In genomic region chr16:33481148-33481547, GRCm38 (mm10) we compare ENCODE assay signal across 8 mouse cellular contexts. TPM values are rescaled to one million over a fixed set of nuclear protein-coding genes. Genes with fewer than 3 reads are reported as not detected.
DNase-seq lines count a peak whose midpoint lies in the region; TF ChIP-seq lines count a peak whose summit lies in the region.

No protein-coding gene starts in this region.

- DNase-seq in gastrocnemius, adult 2 months, result peak; percentile 25
- DNase-seq in gastrocnemius, postnatal 25 days, result no peak
- peak; percentile 17 for DNase-seq in thymus, adult 2 months
- DNase-seq in thymus, adult 18-20 months, result no peak
- peak; percentile 62 for DNase-seq in lung, postnatal 36 days
- no peak for DNase-seq in right cerebral cortex, postnatal 10 days (ENCODE audit: low spot score in 2 of 2)
- no peak for DNase-seq in left cerebral cortex, postnatal 14 days (ENCODE audit: low spot score in 2 of 2)

- no peak overlapping the region for H3K4me3 ChIP-seq in gastrocnemius, adult 2 months
- no peak overlapping the region for H3K4me3 ChIP-seq in thymus, adult 2 months (ENCODE audit: control insufficient read depth, insufficient read depth, low read length)
- no peak overlapping the region for H3K4me3 ChIP-seq in embryonic fibroblast, embryonic 13.5 days (ENCODE audit: insufficient read depth, low read length)

- peak; percentile 62 for TF ChIP-seq CTCF in gastrocnemius, adult 2 months (IDR thresholded peaks at IDR 0.05)
- TF ChIP-seq CTCF in thymus, adult 2 months (IDR thresholded peaks at IDR 0.05; ENCODE audit: borderline replicate concordance, control insufficient read depth, extremely low read depth, insufficient read depth, low read length, poor library complexity), result no peak
- peak; percentile 32; the same call in 1 of the 2 replicates for TF ChIP-seq CTCF in embryonic fibroblast, embryonic 13.5 days (IDR thresholded peaks at IDR 0.05; ENCODE audit: borderline replicate concordance, insufficient read depth, low read length)

- intact Hi-C loops in gastrocnemius, adult 2 months (cut with DNase I), result loop anchor here (10.0 kb wide), 1 partner anchor 146 kb away; no protein-coding TSS in a partner anchor
- intact Hi-C loops in left cerebral cortex, postnatal 14 days (cut with DNase I), result no loop called here

- no peaks in the 10 kb centered on the region for H3K27me3 ChIP-seq in thymus, adult 2 months (ENCODE audit: control insufficient read depth, insufficient read depth, low read length)

- no peaks in the 10 kb centered on the region for H3K4me1 ChIP-seq in thymus, adult 2 months (replicated peaks; ENCODE audit: control insufficient read depth, insufficient read depth, low read length)
- H3K4me1 ChIP-seq in embryonic fibroblast, embryonic 13.5 days (ENCODE audit: control insufficient read depth, insufficient read depth, low read length), result no peaks in the 10 kb centered on the region

- no peak overlapping the region for H3K27ac ChIP-seq in gastrocnemius, adult 2 months
- H3K27ac ChIP-seq in thymus, adult 2 months (ENCODE audit: control insufficient read depth, insufficient read depth, low read length), result no peak overlapping the region
- H3K27ac ChIP-seq in embryonic fibroblast, embryonic 13.5 days (ENCODE audit: insufficient read depth, low read length), result no peak overlapping the region

- H3K36me3 ChIP-seq in thymus, adult 2 months (ENCODE audit: control insufficient read depth, insufficient read depth, low read length), result peaks cover 19% of the 10 kb centered on the region

- TF ChIP-seq POLR2A in thymus, adult 2 months (IDR thresholded peaks at IDR 0.05; ENCODE audit: control insufficient read depth, extremely low read depth, insufficient read depth, low read length, poor library complexity), result no peak
- no peak for TF ChIP-seq POLR2A in embryonic fibroblast, embryonic 13.5 days (IDR thresholded peaks at IDR 0.05; ENCODE audit: low read depth, low read length)

- 95% methylated on average over 2 of the region's 2 CpGs for WGBS in thymus, adult 2 months

RNA-seq across cellular contexts. Expression of gene Slc12a8, which starts 36.0 kb away (rescaled TPM):
- total RNA-seq in gastrocnemius, adult 2 months (2021), result under 1 TPM; 0.15 to 0.47 TPM
- under 1 TPM in 1 of 2 experiments, not detected in 1; 0.28 TPM for total RNA-seq in gastrocnemius, postnatal 25 days (2021)
- 0.50 and 0.51 TPM in 2 replicates for polyA plus RNA-seq in thymus, adult 2 months (2012; rRNA removed)
- 0.43 and 0.91 TPM in 2 replicates for polyA plus RNA-seq in embryonic fibroblast, embryonic 13.5 days (2011; ENCODE audit: insufficient read length, low read depth, missing spikeins)
- total RNA-seq in left cerebral cortex, postnatal 14 days (2021), result 1 to 10 TPM in 1 of 2 experiments, under 1 TPM in 1; 0.82 to 1.0 TPM

Comparison
In these comparisons a context has a peak if more than half of its experiments do, and no peak if none do; other contexts are left out.
1. DNase-seq: peak in gastrocnemius, adult 2 months (single experiment), thymus, adult 2 months (single experiment) and lung, postnatal 36 days (single experiment); none in gastrocnemius, postnatal 25 days (single experiment), thymus, adult 18-20 months (0 of 2), right cerebral cortex, postnatal 10 days (0 of 2) and left cerebral cortex, postnatal 14 days (0 of 2).